Mouse (Mus musculus): ENCODE results near the gene Dlgap4. TPM values are rescaled to one million over a fixed set of nuclear protein-coding genes. Genes with fewer than 3 reads are reported as not detected.
"Not testable (repeated sequence)": the region's sequence is repeated elsewhere in the genome, so short reads cannot be mapped to it uniquely, and the experiment has no call there.

The Dlgap4 gene
- polyA plus RNA-seq, 1 experiment from 2014 or later, result 124 TPM

DNA sequence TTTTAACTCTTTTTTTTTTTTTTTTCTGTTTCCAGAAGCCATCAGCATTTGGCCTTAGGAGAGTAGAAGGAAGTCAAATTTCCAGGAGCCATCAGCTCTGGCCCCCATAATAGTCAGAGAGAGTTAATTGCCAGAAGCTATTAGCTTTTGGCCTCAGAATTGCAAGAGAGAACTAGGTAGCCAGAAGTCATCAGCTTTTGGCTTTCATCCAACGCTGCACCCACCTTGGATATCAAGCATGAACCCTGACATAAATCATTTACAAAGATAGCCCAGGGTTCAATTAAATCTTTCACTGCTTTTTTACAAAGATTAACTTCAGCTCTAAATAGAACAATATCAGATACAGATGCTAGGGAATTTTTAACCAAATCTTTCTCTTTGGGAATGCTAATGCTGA is 185.0 kb downstream of the Dlgap4 start:
- no peaks in the 10 kb centered on the region for H3K9me3 ChIP-seq (replicated peaks)
- no peaks in the 10 kb centered on the region; the same call in none of the 2 replicates for H3K4me1 ChIP-seq
- H3K27ac ChIP-seq, result no peak overlapping the region
- WGBS, result 93% methylated on average over 1 of the region's 1 CpGs
- H3K27me3 ChIP-seq (ENCODE audit: low read depth, poor library complexity, severe bottlenecking), result no peaks in the 10 kb centered on the region
- H3K36me3 ChIP-seq, result no peaks in the 10 kb centered on the region
- H3K4me3 ChIP-seq, result no peak overlapping the region
- no peak for DNase-seq (ENCODE audit: low spot score)

DNA sequence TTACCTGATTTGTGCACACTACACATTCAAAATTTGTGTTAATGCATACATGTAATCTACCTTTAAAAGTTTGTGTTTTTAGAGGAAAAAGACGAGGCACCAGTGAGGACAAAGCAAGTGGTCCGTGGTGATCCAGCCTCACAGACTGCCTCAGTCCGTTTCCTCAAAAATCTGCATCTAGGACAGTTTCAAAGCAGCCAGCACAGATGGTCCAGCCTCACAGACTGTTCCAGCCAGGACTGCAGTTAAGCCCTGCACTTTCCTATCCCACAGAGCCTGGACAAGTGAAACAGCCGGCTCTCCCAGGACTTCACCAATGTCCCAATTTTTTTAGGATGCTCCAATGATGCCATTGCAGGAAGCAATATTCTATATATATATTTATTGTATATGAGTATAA is 187.5 kb downstream of the Dlgap4 start:
- Histone ChIP-seq H3K27me3 (ENCODE audit: low read depth, poor library complexity, severe bottlenecking) (no peaks in the 10 kb centered on the region), H3K36me3 (no peaks in the 10 kb centered on the region), H3K4me3 (no peak overlapping the region), H3K9me3 (replicated peaks) (no peaks in the 10 kb centered on the region), H3K4me1 (no peaks in the 10 kb centered on the region; the same call in none of the 2 replicates), H3K27ac (no peak overlapping the region)
- 86% methylated on average over 4 of the region's 4 CpGs for WGBS
- no peak for DNase-seq (ENCODE audit: low spot score)

DNA sequence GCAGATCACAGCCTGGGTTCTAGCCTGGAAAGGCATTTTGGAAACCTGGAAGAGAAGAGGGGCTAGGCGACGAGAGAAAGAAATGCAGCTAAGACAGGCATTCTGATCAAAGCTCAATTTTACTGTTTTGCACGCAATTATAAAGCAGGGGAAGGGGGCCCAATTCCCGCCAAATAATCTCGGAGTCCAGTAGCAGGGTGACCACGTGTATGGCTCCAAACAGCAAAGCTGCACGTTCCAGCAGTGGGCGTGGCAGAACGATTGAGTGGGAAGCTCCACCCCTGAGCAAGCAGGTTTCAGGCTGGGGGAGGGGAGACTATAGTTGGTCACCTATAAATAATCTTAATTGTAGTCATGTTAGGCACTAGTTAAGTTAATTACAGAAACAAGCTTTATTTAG is 188.6 kb downstream of the Dlgap4 start:
- H3K27me3 ChIP-seq (ENCODE audit: low read depth, poor library complexity, severe bottlenecking); H3K9me3 ChIP-seq (replicated peaks); DNase-seq (ENCODE audit: low spot score); H3K4me1 ChIP-seq; H3K36me3 ChIP-seq; H3K27ac ChIP-seq; H3K4me3 ChIP-seq: not testable (repeated sequence)
- WGBS, result 55% methylated on average over 9 of the region's 9 CpGs

DNA sequence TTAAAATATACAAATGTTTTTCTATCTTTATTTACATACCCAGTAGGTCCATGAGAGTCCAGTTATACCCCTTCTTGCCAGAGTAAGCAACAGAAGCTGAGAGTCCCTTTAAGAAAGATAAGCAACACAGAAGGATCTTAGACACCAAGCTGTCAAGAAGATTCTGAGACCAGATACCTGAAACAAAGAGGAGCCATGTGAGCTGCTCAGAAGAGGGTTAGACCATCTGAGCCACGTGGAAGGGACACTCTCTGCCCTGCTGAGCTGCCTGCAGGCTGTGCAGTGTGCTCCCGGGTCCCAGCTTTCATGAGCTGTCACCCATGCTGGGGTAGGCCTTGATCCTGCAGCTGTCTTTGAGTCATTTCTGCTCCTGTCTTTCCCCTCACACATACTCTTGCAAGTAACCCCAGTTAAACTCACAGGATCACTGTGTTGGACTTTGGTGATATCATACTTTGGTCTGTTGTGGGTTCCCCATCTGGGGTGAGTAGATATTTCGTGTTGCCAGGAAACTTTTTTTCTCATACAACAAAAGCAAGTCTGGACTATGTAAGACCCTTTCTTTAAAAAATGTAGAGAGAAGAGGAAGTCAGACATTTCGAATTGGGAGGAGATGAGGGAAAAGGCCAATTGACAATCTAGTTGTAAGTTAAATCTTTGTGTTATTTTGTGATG is 190.3 kb downstream of the Dlgap4 start:
- DNase-seq (ENCODE audit: low spot score), result no peak
- 72% methylated on average over 4 of the region's 4 CpGs for WGBS
- Histone ChIP-seq H3K27me3 (ENCODE audit: low read depth, poor library complexity, severe bottlenecking) (no peaks in the 10 kb centered on the region), H3K4me3 (no peak overlapping the region), H3K36me3 (no peaks in the 10 kb centered on the region), H3K4me1 (no peaks in the 10 kb centered on the region; the same call in none of the 2 replicates), H3K27ac (no peak overlapping the region), H3K9me3 (replicated peaks) (no peaks in the 10 kb centered on the region)

DNA sequence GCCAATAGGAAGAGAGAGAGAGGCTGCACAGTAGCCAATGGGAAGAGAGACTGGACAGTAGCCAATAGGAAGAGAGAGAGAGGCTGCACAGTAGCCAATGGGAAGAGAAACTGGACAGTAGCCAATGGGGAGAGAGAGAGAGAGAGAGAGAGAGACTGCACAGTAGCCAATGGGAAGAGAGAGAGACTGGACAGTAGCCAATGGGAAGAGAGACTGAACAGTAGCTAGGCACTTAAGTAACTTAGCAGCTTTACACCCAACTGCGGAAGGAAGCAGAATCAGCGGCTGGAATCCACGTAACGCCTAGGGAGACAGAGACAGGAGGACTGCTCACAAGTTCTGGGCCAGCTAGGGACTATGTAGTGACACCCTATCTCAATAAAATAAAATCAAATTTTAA is 191.1 kb downstream of the Dlgap4 start:
- Histone ChIP-seq H3K36me3 (no peaks in the 10 kb centered on the region), H3K27me3 (ENCODE audit: low read depth, poor library complexity, severe bottlenecking) (no peaks in the 10 kb centered on the region), H3K4me1 (peaks cover under 1% of the 10 kb centered on the region), H3K27ac (no peak overlapping the region), H3K9me3 (replicated peaks) (no peaks in the 10 kb centered on the region), H3K4me3 (no peak overlapping the region)
- 91% methylated on average over 4 of the region's 4 CpGs for WGBS
- no peak for DNase-seq (ENCODE audit: low spot score)

DNA sequence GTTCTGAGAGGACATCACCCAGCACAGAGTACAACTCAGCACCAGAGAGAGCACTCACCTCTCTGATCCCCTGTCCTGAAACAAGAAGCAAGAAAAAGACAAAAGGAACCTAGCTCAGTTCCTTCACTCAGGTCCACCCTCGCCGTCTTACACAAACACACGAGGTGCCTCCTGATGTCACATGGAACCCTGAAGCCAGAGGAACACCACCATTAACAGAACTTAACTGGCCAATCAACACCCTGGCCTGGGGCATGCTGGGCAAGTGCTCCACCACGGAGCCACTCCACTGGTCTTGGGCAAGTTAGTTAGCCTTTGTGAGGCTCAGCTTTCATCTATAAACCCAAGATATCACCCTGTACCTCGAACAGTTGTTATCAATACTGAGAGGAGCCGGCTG is 193.4 kb downstream of the Dlgap4 start:
- Histone ChIP-seq H3K9me3 (replicated peaks) (no peaks in the 10 kb centered on the region), H3K27me3 (ENCODE audit: low read depth, poor library complexity, severe bottlenecking) (no peaks in the 10 kb centered on the region), H3K4me3 (no peak overlapping the region), H3K27ac (no peak overlapping the region), H3K36me3 (no peaks in the 10 kb centered on the region), H3K4me1 (peaks cover 8% of the 10 kb centered on the region)
- no peak for DNase-seq (ENCODE audit: low spot score)
- 79% methylated on average over 6 of the region's 6 CpGs for WGBS

DNA sequence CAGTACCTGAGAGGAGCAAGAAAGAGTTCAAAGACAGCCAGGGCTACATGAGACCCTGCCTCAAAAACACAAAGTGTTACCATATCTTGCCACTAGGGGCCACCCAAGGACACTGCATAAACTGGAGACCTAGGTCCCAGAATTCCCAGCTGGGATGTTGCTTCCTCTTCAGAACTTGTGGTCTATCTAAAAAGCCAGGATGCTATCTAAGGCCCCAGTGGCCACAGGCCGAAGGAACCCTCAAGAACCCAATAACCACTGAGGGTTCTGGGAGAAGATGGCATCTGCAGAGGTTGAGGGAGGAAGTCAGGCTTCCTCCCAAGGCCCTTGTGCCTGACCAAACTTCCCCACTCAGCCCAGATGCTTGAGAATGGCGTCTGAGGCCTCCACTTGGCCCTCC is 196.1 kb downstream of the Dlgap4 start:
- 59% methylated on average over 2 of the region's 2 CpGs for WGBS
- no peaks in the 10 kb centered on the region for H3K9me3 ChIP-seq (replicated peaks)
- H3K4me3 ChIP-seq, result no peak overlapping the region
- H3K27me3 ChIP-seq (ENCODE audit: low read depth, poor library complexity, severe bottlenecking), result no peaks in the 10 kb centered on the region
- H3K4me1 ChIP-seq, result peaks cover 19% of the 10 kb centered on the region
- H3K27ac ChIP-seq, result peak overlapping the region; percentile 46; the same call in 1 of the 2 replicates
- H3K36me3 ChIP-seq, result no peaks in the 10 kb centered on the region
- DNase-seq (ENCODE audit: low spot score), result peak; percentile 51

DNA sequence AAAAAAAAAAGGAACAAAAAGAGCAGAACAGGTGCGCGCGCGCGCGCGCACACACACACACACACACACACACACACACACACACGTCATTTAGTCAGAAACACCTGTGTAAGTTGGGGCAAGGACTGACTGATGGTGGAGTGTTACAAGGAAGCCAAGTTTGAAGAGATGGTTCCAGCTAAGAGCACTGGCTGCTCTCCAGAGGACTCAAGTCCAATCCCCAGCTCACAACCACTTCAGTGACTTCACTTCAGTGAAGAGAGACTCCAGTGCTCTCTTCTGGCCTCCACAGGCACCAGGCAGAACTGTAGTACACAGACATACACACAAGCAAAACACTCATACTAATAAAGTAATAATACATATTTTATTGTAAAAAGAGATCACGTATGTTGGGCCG is 197.2 kb downstream of the Dlgap4 start:
- no peak overlapping the region for H3K4me3 ChIP-seq
- H3K27ac ChIP-seq, result no peak overlapping the region
- no peak for DNase-seq (ENCODE audit: low spot score)
- peaks cover 31% of the 10 kb centered on the region for H3K4me1 ChIP-seq
- no peaks in the 10 kb centered on the region for H3K36me3 ChIP-seq
- no peaks in the 10 kb centered on the region for H3K9me3 ChIP-seq (replicated peaks)
- no peaks in the 10 kb centered on the region for H3K27me3 ChIP-seq (ENCODE audit: low read depth, poor library complexity, severe bottlenecking)
- 95% methylated on average over 10 of the region's 10 CpGs for WGBS

DNA sequence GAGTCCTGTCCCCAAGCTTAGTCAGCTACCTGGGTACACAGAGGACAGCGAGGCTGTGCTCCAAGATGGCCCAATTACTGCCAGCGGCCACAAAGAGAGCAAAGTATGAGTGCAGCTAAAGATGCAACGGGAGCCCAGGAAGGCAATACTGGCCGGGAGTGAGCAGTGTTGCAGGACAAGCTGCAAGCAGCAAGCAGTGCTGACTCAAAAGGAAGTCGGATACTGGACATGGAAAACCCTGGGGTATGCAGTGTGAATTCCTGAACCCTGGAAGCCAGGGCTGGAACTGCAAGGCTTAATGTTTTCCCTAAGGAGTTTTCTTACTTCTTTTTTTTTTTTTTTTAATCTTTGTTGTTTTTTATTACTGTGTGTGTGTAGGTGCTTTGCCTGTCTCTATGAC is 198.1 kb downstream of the Dlgap4 start:
- DNase-seq (ENCODE audit: low spot score), result no peak
- 75% methylated on average over 5 of the region's 5 CpGs for WGBS
- Histone ChIP-seq H3K27ac (no peak overlapping the region), H3K36me3 (no peaks in the 10 kb centered on the region), H3K27me3 (ENCODE audit: low read depth, poor library complexity, severe bottlenecking) (no peaks in the 10 kb centered on the region), H3K4me3 (no peak overlapping the region), H3K4me1 (peaks cover 36% of the 10 kb centered on the region), H3K9me3 (replicated peaks) (no peaks in the 10 kb centered on the region)

Other genes starting within 250 kb of the Dlgap4 start
- 0.46 and 1.1 TPM in 2 replicates for gene Epb41l1, start 192.8 kb upstream of the Dlgap4 start, polyA plus RNA-seq (2016; fragmentation: Nextera tagmentation; extraction: Ambion mirVana)
- 50.0 and 53.6 TPM in 2 replicates for gene Aar2, start 66.1 kb upstream of the Dlgap4 start, polyA plus RNA-seq (2016; fragmentation: Nextera tagmentation; extraction: Ambion mirVana)
- 30.1 and 62.7 TPM in 2 replicates for gene Myl9, start 161.7 kb downstream of the Dlgap4 start, polyA plus RNA-seq (2016; fragmentation: Nextera tagmentation; extraction: Ambion mirVana)
- gene Tgif2, start 226.3 kb downstream of the Dlgap4 start, polyA plus RNA-seq (2016; fragmentation: Nextera tagmentation; extraction: Ambion mirVana), result 104 and 109 TPM in 2 replicates
- gene 4930518I15Rik, start 244.2 kb downstream of the Dlgap4 start, polyA plus RNA-seq (2016; fragmentation: Nextera tagmentation; extraction: Ambion mirVana), result 9.4 and 10.7 TPM in 2 replicates
- gene Rab5if, start 249.4 kb downstream of the Dlgap4 start, polyA plus RNA-seq (2016; fragmentation: Nextera tagmentation; extraction: Ambion mirVana), result 182 and 204 TPM in 2 replicates

All from limb, embryonic 10.5 days (tissue).